Mouse (Mus musculus) megakaryocyte, embryonic 14.5 days (primary cell): ENCODE measurements around the gene Fgd3. TPM values are rescaled to one million over a fixed set of nuclear protein-coding genes. Genes with fewer than 3 reads are reported as not detected.
A peak's percentile ranks its signal among the peaks of the same experiment; 100 is the strongest.

ENCODE experiments used
- H3K27me3 ChIP-seq: replicated peaks from 2 replicates; pipeline ENCODE3; 2012; ENCODE audit warnings: inconsistent platforms
- H3K36me3 ChIP-seq: replicated peaks from 2 replicates; pipeline ENCODE3; 2012; ENCODE audit warnings: low read length, inconsistent platforms, mixed read lengths
- H3K4me1 ChIP-seq: 2 replicates; pipeline ENCODE4 v1.6.1; 2012; ENCODE audit warnings: inconsistent platforms
- H3K4me3 ChIP-seq: replicated peaks from 2 replicates; pipeline ENCODE3; 2012; ENCODE audit warnings: moderate library complexity, mild to moderate bottlenecking, inconsistent platforms
- H3K9me3 ChIP-seq: 2 replicates; pipeline ENCODE4 v1.6.1; 2012; ENCODE audit warnings: inconsistent platforms
- FLI1 ChIP-seq: IDR thresholded peaks from 2 replicates; pipeline ENCODE4 v1.6.1; 2012; ENCODE audit warnings: low read length, inconsistent platforms, mixed read lengths
- GATA1 ChIP-seq: IDR thresholded peaks from 3 replicates; pipeline ENCODE4 v1.6.1; 2012; ENCODE audit warnings: mixed read lengths, low read length, inconsistent platforms, borderline replicate concordance
- polyA plus RNA-seq: library from polyadenylated mRNA; stranded (reverse); fragments of >175 nt; gene quantifications from 2 replicates; pipeline ENCODE4 v1.2.3, GENCODE M21; 2012; ENCODE audit warnings: low replicate concordance; ENCODE audit not compliant: insufficient read depth

Fgd3 gene
- polyA plus RNA-seq, 1 experiment: 10.4 TPM

- Histone ChIP-seq H3K4me1 (peaks cover 77% of the 10 kb centered on the region), H3K4me3 (no peak overlapping the region), H3K36me3 (peaks cover 12% of the 10 kb centered on the region), H3K9me3 (no peaks in the 10 kb centered on the region), H3K27me3 (no peaks in the 10 kb centered on the region)
- TF ChIP-seq GATA1 (no peak), FLI1 (no peak)
Observed at GRCm38 (mm10) chr13:49250716-49251517, 69.2 kb downstream of the Fgd3 start.

GRCm38 (mm10) chr13:49249634-49250033, 70.5 kb downstream of the Fgd3 start:
- H3K4me1 ChIP-seq: peaks cover 84% of the 10 kb centered on the region
- TF ChIP-seq GATA1: no peak
- TF ChIP-seq FLI1: no peak
- no peaks in the 10 kb centered on the region for H3K9me3 ChIP-seq
- no peaks in the 10 kb centered on the region for H3K27me3 ChIP-seq
- H3K4me3 ChIP-seq: peak overlapping the region; percentile 46
- H3K36me3 ChIP-seq: peaks cover 23% of the 10 kb centered on the region

- H3K36me3 ChIP-seq: peaks cover 28% of the 10 kb centered on the region
- H3K9me3 ChIP-seq: no peaks in the 10 kb centered on the region
- TF ChIP-seq GATA1 (no peak), FLI1 (no peak)
- peaks cover 90% of the 10 kb centered on the region for H3K4me1 ChIP-seq
- H3K4me3 ChIP-seq: peak overlapping the region; percentile 67
- no peaks in the 10 kb centered on the region for H3K27me3 ChIP-seq
Observed at GRCm38 (mm10) chr13:49248923-49249322, 71.2 kb downstream of the Fgd3 start.

DNA sequence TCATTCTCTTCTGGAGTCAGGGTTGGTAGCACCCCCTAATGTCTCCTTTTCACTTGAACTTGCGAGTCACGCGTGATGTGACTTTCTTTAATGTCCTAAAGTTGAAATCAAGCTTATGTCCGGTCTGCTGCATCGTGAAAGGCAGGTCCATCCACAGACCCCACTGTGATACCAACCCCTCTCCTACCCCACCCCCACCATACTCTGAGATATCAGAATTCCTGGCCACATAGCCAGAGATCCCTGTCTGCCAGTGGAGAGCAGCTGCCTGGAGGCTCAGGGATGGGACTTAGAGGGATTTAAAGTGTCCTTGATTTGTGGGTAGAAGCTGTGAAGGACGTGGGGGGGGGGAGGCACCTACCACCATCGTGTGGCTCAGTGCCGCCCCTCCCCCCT, 71.6 kb downstream of the Fgd3 start, which contains the start of gene Susd3:
Susd3 (minus strand) TSS at position 240 of the 396 bp plus-strand sequence.
- no peaks in the 10 kb centered on the region for H3K9me3 ChIP-seq
- H3K4me3 ChIP-seq: peak within 1 kb of the TSS; percentile 99
- peaks cover 91% of the 10 kb centered on the region for H3K4me1 ChIP-seq
- H3K27me3 ChIP-seq: no peaks in the 10 kb centered on the region
- no peak for TF ChIP-seq FLI1
- no peak for TF ChIP-seq GATA1
- peaks cover 32% of the 10 kb centered on the region for H3K36me3 ChIP-seq

GRCm38 (mm10) chr13:49247740-49248466, 72.2 kb downstream of the Fgd3 start:
- Histone ChIP-seq H3K4me1 (peaks cover 96% of the 10 kb centered on the region), H3K27me3 (no peaks in the 10 kb centered on the region), H3K36me3 (peaks cover 37% of the 10 kb centered on the region), H3K9me3 (no peaks in the 10 kb centered on the region), H3K4me3 (peak overlapping the region; percentile 99)
- TF ChIP-seq FLI1: no peak
- TF ChIP-seq GATA1: no peak

DNA sequence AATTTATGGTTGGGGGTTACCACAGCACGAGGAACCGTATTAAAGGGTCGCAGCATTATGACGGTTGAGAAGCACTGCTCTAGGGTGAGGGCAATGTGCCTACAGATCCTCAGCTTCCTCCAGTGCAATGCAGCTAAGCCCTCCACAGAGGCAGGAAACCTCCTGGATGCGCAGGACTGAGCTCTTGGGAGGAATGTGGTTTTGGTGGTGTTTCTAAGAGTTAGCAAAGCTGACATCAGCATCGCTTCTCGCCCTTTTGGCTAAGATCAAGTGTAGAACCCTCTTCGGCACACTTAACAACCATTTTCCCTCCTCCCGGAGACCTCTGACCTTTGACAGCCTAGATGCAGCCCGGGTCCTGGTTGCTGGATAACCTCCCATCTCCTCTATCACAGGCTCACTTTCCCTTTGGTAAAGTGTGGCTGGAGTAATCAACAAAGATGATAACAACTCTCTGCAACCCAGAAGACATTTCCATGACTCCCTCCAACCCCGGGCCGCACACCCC, 72.8 kb downstream of the Fgd3 start:
- H3K27me3 ChIP-seq: no peaks in the 10 kb centered on the region
- H3K4me1 ChIP-seq: peaks cover 96% of the 10 kb centered on the region

GRCm38 (mm10) chr13:49246626-49247025, 73.5 kb downstream of the Fgd3 start:
- Histone ChIP-seq H3K4me3 (peak overlapping the region; percentile 99), H3K27me3 (no peaks in the 10 kb centered on the region), H3K9me3 (no peaks in the 10 kb centered on the region), H3K36me3 (peaks cover 46% of the 10 kb centered on the region), H3K4me1 (peaks cover 96% of the 10 kb centered on the region)
- no peak for TF ChIP-seq GATA1
- TF ChIP-seq FLI1: no peak

More for the DNA sequence above, 72.8 kb downstream of the Fgd3 start:
- TF ChIP-seq GATA1 (no peak), FLI1 (no peak)
- Histone ChIP-seq H3K9me3 (no peaks in the 10 kb centered on the region), H3K4me3 (peak overlapping the region; percentile 99), H3K36me3 (peaks cover 40% of the 10 kb centered on the region)

- no peak for TF ChIP-seq FLI1
- TF ChIP-seq GATA1: no peak
- Histone ChIP-seq H3K27me3 (no peaks in the 10 kb centered on the region), H3K36me3 (peaks cover 52% of the 10 kb centered on the region), H3K9me3 (no peaks in the 10 kb centered on the region), H3K4me1 (peaks cover 96% of the 10 kb centered on the region), H3K4me3 (peak overlapping the region; percentile 99)
Observed at GRCm38 (mm10) chr13:49246011-49246410, 74.1 kb downstream of the Fgd3 start.

- peaks cover 96% of the 10 kb centered on the region for H3K4me1 ChIP-seq
- peaks cover 58% of the 10 kb centered on the region for H3K36me3 ChIP-seq
- TF ChIP-seq FLI1: no peak
- no peak for TF ChIP-seq GATA1
- no peaks in the 10 kb centered on the region for H3K9me3 ChIP-seq
- H3K27me3 ChIP-seq: no peaks in the 10 kb centered on the region
- H3K4me3 ChIP-seq: peak overlapping the region; percentile 99
Observed at GRCm38 (mm10) chr13:49245251-49245650, 74.9 kb downstream of the Fgd3 start.
